Mouse (Mus musculus) stomach, postnatal 0 days (tissue): ENCODE measurements around the gene Rbms3. TPM values are rescaled to one million over a fixed set of nuclear protein-coding genes. Genes with fewer than 3 reads are reported as not detected.
A peak's percentile ranks its signal among the peaks of the same experiment; 100 is the strongest.

ENCODE experiments used
- ATAC-seq: fragments of 200-750 bp; cut with Nextera tagmentation; 2 replicates; pipeline ENCODE4 v1.8.0; 2017; ENCODE audit not compliant: low FRiP score, low TSS enrichment
- DNase-seq: peaks from one replicate; pipeline ENCODE4 v3.0.0-alpha.2; 2016; ENCODE audit warnings: low spot score
- H3K27ac ChIP-seq: fragments of 300-500 bp; sonication (generic); replicated peaks from 2 replicates; pipeline ENCODE4 v1.5.1; 2014; ENCODE audit warnings: mild to moderate bottlenecking, control low read depth
- H3K27me3 ChIP-seq: fragments of 300-500 bp; sonication (generic); 2 replicates; pipeline ENCODE4 v1.6.1; 2014; ENCODE audit warnings: low read length; ENCODE audit not compliant: control insufficient read depth, insufficient read depth
- H3K36me3 ChIP-seq: fragments of 300-500 bp; sonication (generic); 2 replicates; pipeline ENCODE4 v1.6.1; 2014; ENCODE audit warnings: low read length, mixed read lengths; ENCODE audit not compliant: control insufficient read depth, insufficient read depth
- H3K4me1 ChIP-seq: fragments of 300-500 bp; sonication (generic); replicated peaks from 2 replicates; pipeline ENCODE4 v1.6.1; 2014; ENCODE audit warnings: antibody characterized with exemption; ENCODE audit not compliant: control insufficient read depth, insufficient read depth
- H3K4me2 ChIP-seq: fragments of 300-500 bp; sonication (generic); replicated peaks from 2 replicates; pipeline ENCODE4 v1.6.1; 2014; ENCODE audit warnings: low read depth, mild to moderate bottlenecking, control low read depth, moderate library complexity
- H3K4me3 ChIP-seq: fragments of 300-500 bp; sonication (generic); 2 replicates; pipeline ENCODE4 v1.5.1; 2014; ENCODE audit warnings: low read depth, low read length, control low read depth
- H3K9ac ChIP-seq: fragments of 300-500 bp; sonication (generic); 2 replicates; pipeline ENCODE4 v1.6.1; 2014; ENCODE audit warnings: mild to moderate bottlenecking, low read length, control low read depth, mixed read lengths
- H3K9me3 ChIP-seq: fragments of 300-500 bp; sonication (generic); 2 replicates; pipeline ENCODE4 v1.6.1; 2016; ENCODE audit warnings: low read length; ENCODE audit not compliant: control insufficient read depth
- CTCF ChIP-seq: IDR thresholded peaks from 2 replicates; pipeline ENCODE4 v1.5.1; 2016; ENCODE audit warnings: antibody characterized with exemption, low read depth, mild to moderate bottlenecking, moderate library complexity
- EP300 ChIP-seq: optimal IDR thresholded peaks from 2 replicates; pipeline ENCODE3; 2016; ENCODE audit warnings: antibody characterized with exemption
- WGBS: fragments of 180-500 bp; shearing (Covaris S2); extraction: QIAGEN DNeasy Blood & Tissue Kit; methylation state at CpG from one replicate; pipeline ENCODE4 v1.1.7; 2014; 5-methylcytosine and 5-hydroxymethylcytosine counted together
- polyA plus RNA-seq: library from polyadenylated mRNA; unstranded; fragments of >200 nt; fragmentation: Nextera tagmentation; extraction: Ambion mirVana; gene quantifications from 2 replicates; pipeline ENCODE4 v1.2.1, GENCODE M21; 2015

Rbms3 gene
- polyA plus RNA-seq, 1 experiment from 2014 or later: 20.9 TPM

- WGBS: 35% methylated on average over 7 of the region's 7 CpGs
- H3K4me2 ChIP-seq: no peak overlapping the region
- no peaks in the 10 kb centered on the region for H3K4me1 ChIP-seq
- H3K9ac ChIP-seq: no peak overlapping the region
- no peaks in the 10 kb centered on the region for H3K9me3 ChIP-seq
- ATAC-seq (no peak), DNase-seq (no peak)
- H3K27me3 ChIP-seq: no peaks in the 10 kb centered on the region
- H3K4me3 ChIP-seq: no peak overlapping the region
- no peak for TF ChIP-seq CTCF
- no peak for TF ChIP-seq EP300
- no peak overlapping the region for H3K27ac ChIP-seq
- no peaks in the 10 kb centered on the region; the same call in 1 of the 2 replicates for H3K36me3 ChIP-seq
Measured at GRCm38 (mm10) chr9:116728655-116729054, 901.1 kb downstream of the Rbms3 start.

- H3K27ac ChIP-seq: no peak overlapping the region
- 57% methylated on average over 3 of the region's 3 CpGs for WGBS
- H3K27me3 ChIP-seq: no peaks in the 10 kb centered on the region
- H3K9me3 ChIP-seq: no peaks in the 10 kb centered on the region
- TF ChIP-seq EP300 (no peak), CTCF (no peak)
- H3K4me2 ChIP-seq: no peak overlapping the region
- no peaks in the 10 kb centered on the region; the same call in 1 of the 2 replicates for H3K36me3 ChIP-seq
- no peak for DNase-seq
- H3K4me1 ChIP-seq: no peaks in the 10 kb centered on the region
- H3K9ac ChIP-seq: no peak overlapping the region
- H3K4me3 ChIP-seq: no peak overlapping the region
- no peak for ATAC-seq
Measured at GRCm38 (mm10) chr9:116728093-116728492, 901.6 kb downstream of the Rbms3 start.

- no peaks in the 10 kb centered on the region for H3K27me3 ChIP-seq
- H3K9ac ChIP-seq: no peak overlapping the region
- H3K4me3 ChIP-seq: no peak overlapping the region
- H3K27ac ChIP-seq: no peak overlapping the region
- 70% methylated on average over 5 of the region's 5 CpGs for WGBS
- H3K4me1 ChIP-seq: no peaks in the 10 kb centered on the region
- ATAC-seq (no peak), DNase-seq (no peak)
- H3K4me2 ChIP-seq: no peak overlapping the region
- no peak for TF ChIP-seq CTCF
- TF ChIP-seq EP300: no peak
- no peaks in the 10 kb centered on the region for H3K36me3 ChIP-seq
- no peaks in the 10 kb centered on the region for H3K9me3 ChIP-seq
Measured at GRCm38 (mm10) chr9:116724581-116724980, 905.1 kb downstream of the Rbms3 start.

- H3K9me3 ChIP-seq: no peaks in the 10 kb centered on the region
- H3K9ac ChIP-seq: no peak overlapping the region
- DNase-seq: no peak
- TF ChIP-seq EP300 (no peak), CTCF (no peak)
- no peaks in the 10 kb centered on the region for H3K27me3 ChIP-seq
- 85% methylated on average over 1 of the region's 1 CpGs for WGBS
- no peaks in the 10 kb centered on the region for H3K36me3 ChIP-seq
- no peak overlapping the region for H3K27ac ChIP-seq
- no peaks in the 10 kb centered on the region for H3K4me1 ChIP-seq
- H3K4me3 ChIP-seq: no peak overlapping the region
- ATAC-seq: no peak
- no peak overlapping the region for H3K4me2 ChIP-seq
Measured at GRCm38 (mm10) chr9:116703119-116703518, 926.6 kb downstream of the Rbms3 start.

- Histone ChIP-seq H3K4me1 (no peaks in the 10 kb centered on the region), H3K9ac (no peak overlapping the region), H3K36me3 (no peaks in the 10 kb centered on the region), H3K9me3 (no peaks in the 10 kb centered on the region), H3K27me3 (no peaks in the 10 kb centered on the region), H3K27ac (no peak overlapping the region), H3K4me2 (no peak overlapping the region), H3K4me3 (no peak overlapping the region)
- 33% methylated on average over 1 of the region's 1 CpGs for WGBS
- DNase-seq: no peak
- no peak for TF ChIP-seq CTCF
- TF ChIP-seq EP300: no peak
- no peak for ATAC-seq
Measured at GRCm38 (mm10) chr9:116702611-116703010, 927.1 kb downstream of the Rbms3 start.

GRCm38 (mm10) chr9:116701511-116702179 is 928.1 kb downstream of the Rbms3 start:
- no peak overlapping the region for H3K4me3 ChIP-seq
- H3K27ac ChIP-seq: no peak overlapping the region
- ATAC-seq (no peak), DNase-seq (peak; percentile 16)
- TF ChIP-seq CTCF (no peak), EP300 (peak; percentile 25)
- no peaks in the 10 kb centered on the region for H3K9me3 ChIP-seq
- no peak overlapping the region for H3K9ac ChIP-seq
- H3K4me2 ChIP-seq: no peak overlapping the region
- WGBS: 37% methylated on average over 11 of the region's 11 CpGs
- no peaks in the 10 kb centered on the region for H3K27me3 ChIP-seq
- no peaks in the 10 kb centered on the region for H3K4me1 ChIP-seq
- no peaks in the 10 kb centered on the region for H3K36me3 ChIP-seq
